Mouse (Mus musculus): ENCODE measurements around the gene Olfr307.
"Not testable (repeated sequence)": the region's sequence is repeated elsewhere in the genome, so short reads cannot be mapped to it uniquely, and the experiment has no call there.

Olfr307 gene

DNA sequence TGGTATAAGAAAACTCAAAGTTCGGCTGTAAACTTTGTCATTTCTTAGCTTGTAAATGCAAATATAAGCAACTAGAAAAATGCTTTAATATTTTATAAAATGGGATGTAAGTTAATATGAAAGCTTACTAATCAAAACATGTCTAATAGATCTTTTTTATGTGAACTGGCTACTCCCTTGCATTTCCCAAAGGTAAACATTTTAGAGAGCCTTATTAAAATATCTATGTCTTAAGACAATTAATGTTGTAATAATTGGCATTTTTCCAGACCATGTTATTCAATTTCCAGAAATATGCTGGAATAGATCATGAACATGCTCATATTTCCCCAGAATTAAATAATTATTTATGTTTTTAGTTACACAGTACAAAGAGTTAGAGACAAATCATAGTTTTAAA lies at the start of gene Olfr307:
Gene Olfr307 (minus strand): TSS at position 101 of the 400 bp plus-strand sequence.
- no peak for DNase-seq (ENCODE audit: low spot score)

DNA sequence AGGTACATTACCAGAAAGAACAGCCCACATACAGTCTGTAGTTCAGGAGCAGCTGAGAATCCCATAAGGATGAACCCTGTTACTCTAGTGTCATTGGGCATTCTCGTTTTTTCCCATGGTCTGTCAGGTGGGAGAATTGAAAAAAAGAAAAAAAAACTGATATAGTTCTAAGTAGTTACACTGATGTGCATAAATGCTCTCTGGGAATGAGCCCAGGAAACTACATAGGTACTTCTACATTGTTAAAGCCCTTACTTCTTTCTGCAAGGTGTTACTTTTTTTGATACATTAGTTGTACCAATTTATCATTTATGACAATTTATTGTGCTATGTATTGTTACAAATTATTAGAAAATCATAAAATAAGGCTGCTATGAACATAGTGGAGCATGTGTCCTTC lies 49.2 kb upstream of the Olfr307 start, which contains the start of gene Olfr304:
Gene Olfr304 (minus strand): TSS at position 101 of the 400 bp plus-strand sequence.
- no peak for DNase-seq (ENCODE audit: low spot score)

DNA sequence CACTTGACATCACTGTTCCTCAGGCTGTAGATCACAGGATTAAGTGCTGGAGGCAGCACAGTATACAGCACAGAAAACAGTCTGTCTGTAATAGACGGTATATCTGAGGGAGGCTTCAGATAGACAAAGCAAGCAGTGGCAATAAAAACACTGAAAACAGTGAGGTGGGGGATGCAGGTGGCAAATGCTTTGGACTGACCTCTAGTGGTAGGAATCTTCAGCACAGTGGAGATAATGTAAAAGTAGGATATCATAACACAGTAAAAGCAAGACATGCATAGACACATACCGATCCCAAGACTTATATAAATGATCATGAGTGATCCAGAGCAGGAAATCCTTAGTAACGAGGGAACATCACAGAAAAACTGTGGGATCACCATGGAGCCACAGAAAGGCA lies 48.4 kb upstream of the Olfr307 start:
- DNase-seq (ENCODE audit: low spot score), result no peak

DNA sequence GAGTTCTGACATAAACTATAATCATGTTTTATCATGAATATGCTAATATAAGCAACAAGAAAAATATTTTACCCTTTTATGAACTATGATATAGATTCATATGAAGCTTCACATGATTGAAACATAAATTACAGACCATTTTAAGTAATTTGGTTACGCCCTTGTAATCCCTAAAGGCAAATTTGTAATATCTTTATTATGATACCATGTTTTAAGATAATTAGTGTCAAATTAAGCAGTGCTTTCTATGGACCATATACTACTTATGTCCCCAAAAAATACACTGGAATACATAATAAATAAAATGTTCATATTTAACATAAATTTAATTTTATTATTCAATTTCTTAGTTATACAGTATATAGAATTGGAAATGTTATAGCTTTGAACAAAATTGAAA lies 29.4 kb upstream of the Olfr307 start, which contains the start of gene Olfr305:
Gene Olfr305 (minus strand): TSS at position 101 of the 400 bp plus-strand sequence.
- DNase-seq (ENCODE audit: low spot score), result no peak

DNA sequence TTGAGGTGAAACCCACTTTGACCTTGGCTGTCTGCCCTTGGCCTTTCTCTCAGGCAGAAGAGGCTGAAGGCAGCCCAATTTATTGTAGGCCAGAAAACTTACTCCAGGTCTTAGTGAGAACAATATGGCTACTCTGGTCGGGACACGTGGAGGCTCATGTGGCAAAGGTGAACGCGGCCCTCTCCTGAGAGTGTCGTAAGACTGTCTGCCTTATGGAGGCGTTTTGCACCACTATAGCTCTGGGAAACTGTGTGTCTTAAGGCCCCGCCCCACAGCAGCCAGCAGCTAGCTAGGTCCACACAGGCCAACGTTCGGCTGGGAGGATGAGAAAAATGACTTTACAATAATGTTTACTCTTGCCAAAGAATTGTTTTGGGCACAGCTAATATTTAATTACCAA lies 8.9 kb upstream of the Olfr307 start:
- not testable (repeated sequence) for DNase-seq (ENCODE audit: low spot score)

DNA sequence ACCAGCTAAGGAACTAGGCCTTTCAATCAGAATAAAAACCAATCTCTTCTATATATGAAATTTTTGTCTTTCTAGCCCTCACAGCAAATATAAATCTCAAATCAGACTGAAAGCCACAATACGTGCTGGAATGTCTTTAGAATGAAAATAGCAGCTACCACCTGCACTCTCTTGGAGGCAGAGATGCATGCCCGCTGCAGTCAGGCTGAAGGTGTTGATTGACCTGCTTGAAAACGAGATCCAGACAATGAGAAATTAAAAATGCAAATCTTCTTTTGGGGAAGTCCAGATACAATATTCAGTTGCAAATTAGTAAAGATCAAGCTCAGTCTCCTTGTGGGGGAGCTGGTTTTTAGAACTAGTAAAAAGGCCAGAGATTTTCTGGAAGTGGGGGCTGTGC lies 6.9 kb upstream of the Olfr307 start:
- DNase-seq (ENCODE audit: low spot score), result no peak

DNA sequence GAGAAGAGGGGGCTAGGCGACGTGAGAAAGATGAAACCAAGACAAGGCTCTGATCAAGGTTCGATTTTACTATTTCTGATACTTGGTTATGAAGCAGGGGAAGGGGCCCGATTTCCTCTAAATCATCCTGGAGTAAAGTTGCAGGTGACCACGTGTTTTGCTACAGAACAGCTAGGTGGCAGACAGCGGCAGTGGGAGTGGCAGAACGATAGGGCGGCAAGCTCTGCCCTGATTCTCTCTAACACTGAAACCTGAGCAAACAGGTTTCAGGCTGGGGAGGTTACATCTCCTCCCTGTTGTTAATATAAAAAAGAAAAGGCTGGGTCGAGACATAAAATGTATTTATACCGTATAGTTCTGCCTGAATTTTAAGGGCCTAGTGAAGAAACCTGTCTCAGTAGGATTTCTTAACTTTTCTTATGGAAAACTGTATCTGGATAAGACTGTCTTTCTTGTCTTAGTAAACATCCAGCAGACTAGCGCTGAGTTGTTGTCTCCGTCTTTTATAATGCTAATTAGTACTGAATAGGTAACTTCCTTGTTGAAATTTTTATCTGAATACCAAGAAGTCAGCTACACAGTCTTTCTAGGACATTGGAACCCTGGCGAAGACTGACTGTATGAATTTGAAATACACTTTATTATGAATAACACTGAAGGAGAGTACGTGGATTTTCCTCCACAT lies 5.6 kb upstream of the Olfr307 start:
- DNase-seq (ENCODE audit: low spot score), result no peak

DNA sequence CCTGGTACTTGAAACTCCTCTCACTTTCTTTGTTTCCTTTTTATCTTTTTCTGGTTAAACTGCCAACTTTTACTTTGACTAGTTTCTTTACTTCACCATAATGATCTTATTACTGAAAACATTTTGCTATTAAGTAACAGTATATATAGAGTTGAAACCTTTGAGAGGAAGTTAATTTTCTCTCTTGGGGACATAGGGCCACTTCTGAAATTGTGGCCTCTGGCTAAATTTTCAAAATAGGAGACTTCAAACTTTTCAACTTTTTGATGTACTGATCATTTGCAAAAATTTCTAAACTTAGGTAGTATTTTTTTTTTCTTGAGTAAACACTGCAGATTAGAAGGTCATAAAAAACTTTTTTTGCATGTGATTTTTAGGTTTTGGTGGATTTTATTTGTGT lies 11.9 kb downstream of the Olfr307 start, which contains the start of gene Olfr308:
Gene Olfr308 (minus strand): TSS at position 101 of the 400 bp plus-strand sequence.
- DNase-seq (ENCODE audit: low spot score), result no peak

DNA sequence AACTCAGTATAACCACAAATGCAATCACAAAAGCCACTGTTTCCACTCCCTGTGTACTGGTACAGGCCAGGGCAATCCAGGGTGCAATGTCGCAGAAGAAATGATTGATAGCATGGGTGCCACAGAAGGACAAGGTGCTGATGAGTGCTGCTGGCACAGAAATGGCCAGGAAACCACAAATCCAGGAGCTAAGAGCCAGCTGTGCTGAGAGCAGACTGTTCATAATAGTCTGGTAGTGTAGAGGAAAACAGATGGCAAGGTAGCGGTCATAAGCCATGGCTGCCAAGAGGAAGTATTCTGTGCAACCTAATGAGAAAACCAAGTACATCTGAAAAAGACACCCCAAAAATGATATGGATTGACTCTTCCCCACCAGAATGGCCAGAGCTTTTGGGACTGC lies 16.1 kb downstream of the Olfr307 start:
- no peak for DNase-seq (ENCODE audit: low spot score)

DNA sequence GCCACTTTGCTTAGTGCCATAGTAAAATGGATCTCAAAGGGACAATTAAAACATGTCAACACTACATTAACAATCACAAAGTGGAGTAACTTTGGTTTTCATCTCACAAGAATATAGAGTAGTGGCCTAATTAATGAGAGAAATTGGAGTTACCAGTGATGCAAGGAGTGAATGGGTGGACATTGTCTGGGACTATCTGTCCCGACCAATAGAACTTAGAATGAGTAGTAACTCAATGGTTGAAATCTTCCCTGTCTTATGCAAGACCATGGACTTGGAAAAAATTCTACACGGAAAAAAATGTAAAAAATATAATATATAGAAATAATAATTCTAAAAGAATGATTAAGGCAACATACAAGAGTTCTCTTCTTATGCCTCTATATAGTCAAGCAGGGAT lies 23.8 kb downstream of the Olfr307 start, which contains the start of gene Olfr309:
Gene Olfr309 (minus strand): TSS at position 101 of the 400 bp plus-strand sequence.
- no peak for DNase-seq (ENCODE audit: low spot score)

Measured in layer of hippocampus, adult 11-12 months (tissue).